Mouse (Mus musculus) heart, adult 2 months (tissue): ENCODE data around the gene Tuba1c. TPM values are rescaled to one million over a fixed set of nuclear protein-coding genes. Genes with fewer than 3 reads are reported as not detected.
"Not testable (repeated sequence)": the region's sequence is repeated elsewhere in the genome, so short reads cannot be mapped to it uniquely, and the experiment has no call there.

Source experiments
- DNase-seq, 2 experiments: peaks; one replicate each; pipeline ENCODE4 v3.0.0; 2021
- H3K27ac ChIP-seq: fragments of 200-600 bp; 2 replicates; pipeline ENCODE4 v1.8.1; 2022
- H3K27me3 ChIP-seq: fragments of 200-500 bp; 2 replicates; pipeline ENCODE4 v1.6.1; 2012; ENCODE audit warnings: mild to moderate bottlenecking, low read length, inconsistent platforms, mixed read lengths; ENCODE audit not compliant: control insufficient read depth, insufficient read depth
- H3K36me3 ChIP-seq: fragments of 200-500 bp; 2 replicates; pipeline ENCODE4 v1.6.1; 2012; ENCODE audit warnings: low read length, inconsistent platforms; ENCODE audit not compliant: control insufficient read depth, insufficient read depth
- H3K4me1 ChIP-seq: fragments of 200-500 bp; 2 replicates; pipeline ENCODE4 v1.6.1; 2011; ENCODE audit warnings: low read length; ENCODE audit not compliant: control insufficient read depth, insufficient read depth
- H3K4me3 ChIP-seq: fragments of 200-600 bp; 2 replicates; pipeline ENCODE4 v1.8.1; 2022
- H3K79me2 ChIP-seq: fragments of 200-500 bp; replicated peaks from 2 replicates; pipeline ENCODE4 v1.6.1; 2012; ENCODE audit warnings: mild to moderate bottlenecking, inconsistent platforms, low read length, moderate library complexity, mixed read lengths; ENCODE audit not compliant: control insufficient read depth, insufficient read depth
- H3K9ac ChIP-seq: fragments of 200-500 bp; 2 replicates; pipeline ENCODE4 v1.6.1; 2012; ENCODE audit warnings: low read depth, mild to moderate bottlenecking, control low read depth, inconsistent platforms, low read length, mixed read lengths
- CTCF ChIP-seq: fragments of 200-600 bp; IDR thresholded peaks from 2 replicates; pipeline ENCODE4 v1.8.1; 2022; ENCODE audit warnings: antibody characterized with exemption, mild to moderate bottlenecking, moderate library complexity
- EP300 ChIP-seq: fragments of 200-500 bp; IDR thresholded peaks from 2 replicates; pipeline ENCODE4 v1.6.1; 2011; ENCODE audit warnings: low read depth, low read length, control low read depth; ENCODE audit not compliant: insufficient read depth
- POLR2A ChIP-seq: fragments of 200-500 bp; IDR thresholded peaks from 2 replicates; pipeline ENCODE4 v1.6.1; 2011; ENCODE audit warnings: mild to moderate bottlenecking, low read depth, low read length, control low read depth; ENCODE audit not compliant: insufficient read depth
- WGBS: fragments of 180-500 bp; shearing (Covaris S2); methylation state at CpG from one replicate; pipeline ENCODE4 v1.1.7; 2018; 5-methylcytosine and 5-hydroxymethylcytosine counted together
- intact Hi-C: fragments of 180-260 bp; cut with DNase I; formaldehyde crosslinking; loops from one replicate; pipeline ENCODE4 v1.15.1; 2025
- polyA plus RNA-seq: library from polyadenylated mRNA; depleted of rRNA; stranded (reverse); fragments of >200 nt; gene quantifications from 2 replicates; pipeline ENCODE4 v1.2.3, GENCODE M21; 2012
- total RNA-seq, 2 experiments: library from RNA; stranded (reverse); gene quantifications; 2 replicates each; pipeline ENCODE4 v1.2.3; 2021

Tuba1c gene
- total and polyA plus RNA-seq, 3 experiments, result 30.1 to 58.6 (median 39.0) TPM

DNA sequence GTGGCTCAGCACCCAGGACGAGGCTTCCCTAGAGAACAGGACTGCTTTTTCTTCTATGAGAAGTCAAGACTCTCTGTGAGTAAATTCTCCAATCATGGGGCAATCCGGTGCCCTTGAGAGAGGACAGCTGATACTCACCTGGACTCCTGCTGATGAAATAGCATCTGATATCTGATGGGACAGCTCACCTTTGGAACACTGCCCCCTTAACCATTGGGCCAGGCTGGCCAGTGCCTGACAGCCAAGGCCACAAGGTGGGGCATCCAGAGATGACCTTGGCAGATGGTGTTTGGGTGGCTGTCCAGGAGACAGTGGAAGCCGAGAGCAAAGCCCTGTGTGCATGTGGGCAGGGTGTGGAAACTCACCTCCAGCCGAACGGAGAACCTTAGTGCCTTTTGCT lies 12.6 kb downstream of the Tuba1c start:
- intact Hi-C loops, result no loop called here
- TF ChIP-seq POLR2A (no peak), EP300 (no peak), CTCF (no peak)

DNA sequence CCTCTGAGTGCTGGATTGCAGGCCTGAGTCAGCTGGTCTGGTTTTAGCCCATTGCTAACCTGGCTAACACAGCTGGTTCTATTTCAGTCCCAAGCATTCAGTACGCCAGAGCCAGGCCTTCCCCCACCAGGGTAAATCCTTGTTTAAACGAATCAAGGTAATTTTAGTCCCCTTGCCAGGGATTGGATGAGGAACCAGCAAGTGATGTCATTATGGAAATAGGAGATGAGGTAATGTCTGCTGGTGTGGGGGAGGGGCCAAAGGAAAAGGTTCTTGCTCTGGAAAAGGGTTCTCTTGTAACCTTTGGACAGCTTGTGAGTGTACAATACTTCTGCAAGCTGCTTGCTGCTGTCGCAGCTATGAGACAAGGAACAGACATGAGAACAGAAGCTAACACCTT lies 15.2 kb downstream of the Tuba1c start:
- TF ChIP-seq POLR2A (no peak), EP300 (no peak), CTCF (no peak)
- DNase-seq, result no peak
- intact Hi-C loops, result no loop called here

More for the DNA sequence above, 12.6 kb downstream of the Tuba1c start:
- Histone ChIP-seq H3K9ac (no peak overlapping the region), H3K79me2 (no peaks in the 10 kb centered on the region), H3K36me3 (no peaks in the 10 kb centered on the region), H3K4me1 (no peaks in the 10 kb centered on the region), H3K27me3 (no peaks in the 10 kb centered on the region), H3K4me3 (no peak overlapping the region), H3K27ac (no peak overlapping the region)
- WGBS, result 75% methylated on average over 5 of the region's 5 CpGs
- DNase-seq, result no peak

DNA sequence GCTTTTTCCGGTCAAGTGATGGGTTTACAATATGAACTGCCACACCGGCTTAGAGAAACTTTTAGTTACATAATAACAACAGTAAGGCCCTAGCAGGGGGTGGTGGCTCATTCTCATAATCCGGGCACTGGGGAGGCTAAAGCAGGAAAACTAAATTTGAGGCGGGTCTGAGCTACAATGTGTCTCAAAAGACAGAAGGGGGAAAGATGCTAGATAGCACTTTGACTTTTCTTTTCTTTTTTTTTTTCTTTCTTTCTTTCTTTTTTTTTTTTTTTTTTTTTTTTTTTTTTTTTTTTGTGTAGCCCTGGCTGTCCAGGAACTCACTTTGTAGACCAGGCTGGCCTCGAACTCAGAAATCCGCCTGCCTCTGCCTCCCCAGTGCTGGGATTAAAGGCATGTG lies 16.0 kb downstream of the Tuba1c start:
- intact Hi-C loops, H3K79me2 ChIP-seq, DNase-seq, H3K9ac ChIP-seq, H3K36me3 ChIP-seq, H3K4me3 ChIP-seq, H3K27ac ChIP-seq, H3K4me1 ChIP-seq, H3K27me3 ChIP-seq: not testable (repeated sequence)
- 67% methylated on average over 6 of the region's 6 CpGs for WGBS

More for the DNA sequence above, 15.2 kb downstream of the Tuba1c start:
- Histone ChIP-seq H3K36me3 (no peaks in the 10 kb centered on the region), H3K27me3 (no peaks in the 10 kb centered on the region), H3K4me1 (no peaks in the 10 kb centered on the region), H3K27ac (no peak overlapping the region), H3K4me3 (no peak overlapping the region), H3K9ac (no peak overlapping the region), H3K79me2 (no peaks in the 10 kb centered on the region)
- WGBS, result 31% methylated on average over 3 of the region's 3 CpGs

DNA sequence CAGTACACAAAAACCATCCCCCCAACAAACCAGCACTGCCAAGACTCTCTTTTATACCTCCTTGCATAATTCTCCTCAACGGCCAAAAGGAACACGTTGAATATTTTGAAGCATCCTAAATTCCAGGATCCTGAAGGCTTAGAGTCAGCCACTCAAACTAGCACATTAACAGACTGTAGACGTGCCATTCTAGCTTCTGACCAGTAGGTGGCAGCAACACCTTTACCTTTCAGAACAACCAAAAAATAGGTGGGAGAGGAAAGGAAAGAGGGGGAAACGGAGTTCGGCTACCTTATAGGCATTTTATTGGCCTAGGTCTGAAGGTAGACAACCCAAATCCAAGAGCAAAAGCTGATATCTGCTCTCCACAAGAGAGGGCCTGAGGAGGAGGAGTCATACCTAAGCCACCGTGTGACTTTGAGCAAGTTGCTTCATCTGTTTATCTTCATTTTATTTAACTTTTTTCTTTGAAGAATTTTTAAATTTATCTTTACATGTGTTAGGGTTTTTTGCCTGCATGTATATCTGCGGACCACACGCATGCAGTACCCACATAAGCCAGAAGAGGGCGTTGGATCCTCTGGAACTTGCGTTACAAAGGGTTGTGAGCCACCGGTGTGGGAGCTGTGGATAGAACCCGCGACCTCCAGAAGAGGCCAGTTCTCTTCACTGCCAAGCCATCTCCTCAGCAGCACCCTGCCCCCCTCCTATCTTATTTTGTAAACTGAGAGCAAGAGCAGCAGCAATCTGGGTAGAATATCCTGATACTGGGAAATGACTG lies 20.0 kb downstream of the Tuba1c start:
- Histone ChIP-seq H3K36me3 (no peaks in the 10 kb centered on the region), H3K4me1 (no peaks in the 10 kb centered on the region), H3K27me3 (no peaks in the 10 kb centered on the region), H3K4me3 (no peak overlapping the region), H3K27ac (no peak overlapping the region), H3K9ac (no peak overlapping the region), H3K79me2 (no peaks in the 10 kb centered on the region)
- intact Hi-C loops, result loop anchor here (1.0 to 10.0 kb wide), 4 partner anchors 39 to 215 kb away; no protein-coding TSS in a partner anchor
- 29% methylated on average over 13 of the region's 13 CpGs for WGBS
- TF ChIP-seq EP300 (no peak), CTCF (peak; percentile 79), POLR2A (no peak)
- no peak for DNase-seq

DNA sequence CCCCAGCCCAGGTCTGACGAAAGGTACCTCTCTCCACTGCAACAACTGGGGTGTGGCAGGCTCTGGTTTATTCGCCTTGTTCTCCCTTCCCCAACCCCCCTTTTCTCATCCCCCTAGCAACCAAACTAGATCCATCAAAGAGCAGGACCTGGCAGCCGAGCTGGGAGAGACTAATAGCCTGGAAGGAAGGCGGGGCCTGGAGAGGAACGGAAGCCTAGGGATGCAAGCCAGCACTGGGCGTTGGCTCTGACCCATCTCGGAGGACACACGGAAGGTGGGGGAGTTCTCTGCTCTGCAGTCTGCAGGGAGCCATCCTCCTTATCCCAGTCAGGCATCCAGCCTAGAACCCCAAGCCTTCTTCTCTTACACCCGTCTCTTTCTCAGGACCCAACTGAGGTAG lies 23.7 kb downstream of the Tuba1c start:
- no peak overlapping the region for H3K9ac ChIP-seq
- 27% methylated on average over 9 of the region's 9 CpGs for WGBS

DNA sequence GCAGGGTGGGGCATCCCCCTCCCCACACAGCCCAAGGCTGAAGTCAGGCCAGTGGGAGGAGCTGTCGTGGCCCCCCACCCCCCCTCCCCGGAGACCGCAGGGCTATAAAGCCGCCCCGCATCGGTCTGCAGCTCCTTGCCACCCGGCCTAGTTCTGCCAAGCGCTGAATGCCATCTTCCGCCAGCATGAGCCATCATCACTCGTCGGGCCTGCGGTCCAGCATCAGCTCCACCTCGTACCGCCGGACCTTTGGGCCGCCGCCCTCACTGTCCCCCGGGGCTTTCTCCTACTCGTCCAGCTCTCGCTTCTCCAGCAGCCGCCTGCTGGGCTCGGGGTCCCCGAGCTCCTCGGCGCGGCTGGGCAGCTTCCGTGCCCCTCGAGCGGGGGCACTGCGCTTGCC lies 25.3 kb downstream of the Tuba1c start, which contains the start of gene Prph:
Gene Prph (plus strand): TSS at position 135 of the 400 bp plus-strand sequence.
- H3K79me2 ChIP-seq, result no peaks in the 10 kb centered on the region
- no peak within 1 kb of the TSS for H3K27ac ChIP-seq
- intact Hi-C loops, result loop anchor here (10.0 kb wide), 1 partner anchor 210 kb away; no protein-coding TSS in a partner anchor
- WGBS, result 5% methylated on average over 30 of the region's 30 CpGs
- no peaks in the 10 kb centered on the region for H3K36me3 ChIP-seq
- H3K4me3 ChIP-seq, result peak within 1 kb of the TSS; percentile 38
- H3K9ac ChIP-seq, result peak within 1 kb of the TSS; percentile 28
- H3K27me3 ChIP-seq, result peaks cover 21% of the 10 kb centered on the region
- no peaks in the 10 kb centered on the region for H3K4me1 ChIP-seq
- no peak for TF ChIP-seq POLR2A
- no peak for TF ChIP-seq CTCF
- TF ChIP-seq EP300, result no peak
- DNase-seq, result no peak

More for the DNA sequence above, 23.7 kb downstream of the Tuba1c start:
- intact Hi-C loops, result loop anchor here (10.0 kb wide), 1 partner anchor 211 kb away; no protein-coding TSS in a partner anchor
- no peaks in the 10 kb centered on the region for H3K79me2 ChIP-seq
- H3K4me3 ChIP-seq, result no peak overlapping the region
- no peaks in the 10 kb centered on the region for H3K4me1 ChIP-seq
- peaks cover 18% of the 10 kb centered on the region for H3K27me3 ChIP-seq
- no peaks in the 10 kb centered on the region for H3K36me3 ChIP-seq
- TF ChIP-seq CTCF (no peak), EP300 (no peak), POLR2A (no peak)
- no peak overlapping the region for H3K27ac ChIP-seq
- DNase-seq, result no peak
